Mouse (Mus musculus) neutrophil, adult 5-6 weeks (primary cell): ENCODE measurements around the gene Mettl7b. TPM values are rescaled to one million over a fixed set of nuclear protein-coding genes. Genes with fewer than 3 reads are reported as not detected.

ENCODE experiments used
- ATAC-seq: fragments of 151-379, 151-347 bp; 2 replicates; pipeline ENCODE4 v1.8.0; 2017; ENCODE audit warnings: mild to moderate bottlenecking, moderate TSS enrichment; ENCODE audit not compliant: insufficient number of reproducible peaks, poor library complexity, low FRiP score, severe bottlenecking; ENCODE audit errors: extremely low read depth
- total RNA-seq: library from RNA; stranded (forward); fragments of 200-1000 nt; gene quantifications from 2 replicates; pipeline ENCODE4 v1.2.3, GENCODE M21; 2017

Mettl7b gene
- total RNA-seq, 1 experiment from 2014 or later: not detected

DNA sequence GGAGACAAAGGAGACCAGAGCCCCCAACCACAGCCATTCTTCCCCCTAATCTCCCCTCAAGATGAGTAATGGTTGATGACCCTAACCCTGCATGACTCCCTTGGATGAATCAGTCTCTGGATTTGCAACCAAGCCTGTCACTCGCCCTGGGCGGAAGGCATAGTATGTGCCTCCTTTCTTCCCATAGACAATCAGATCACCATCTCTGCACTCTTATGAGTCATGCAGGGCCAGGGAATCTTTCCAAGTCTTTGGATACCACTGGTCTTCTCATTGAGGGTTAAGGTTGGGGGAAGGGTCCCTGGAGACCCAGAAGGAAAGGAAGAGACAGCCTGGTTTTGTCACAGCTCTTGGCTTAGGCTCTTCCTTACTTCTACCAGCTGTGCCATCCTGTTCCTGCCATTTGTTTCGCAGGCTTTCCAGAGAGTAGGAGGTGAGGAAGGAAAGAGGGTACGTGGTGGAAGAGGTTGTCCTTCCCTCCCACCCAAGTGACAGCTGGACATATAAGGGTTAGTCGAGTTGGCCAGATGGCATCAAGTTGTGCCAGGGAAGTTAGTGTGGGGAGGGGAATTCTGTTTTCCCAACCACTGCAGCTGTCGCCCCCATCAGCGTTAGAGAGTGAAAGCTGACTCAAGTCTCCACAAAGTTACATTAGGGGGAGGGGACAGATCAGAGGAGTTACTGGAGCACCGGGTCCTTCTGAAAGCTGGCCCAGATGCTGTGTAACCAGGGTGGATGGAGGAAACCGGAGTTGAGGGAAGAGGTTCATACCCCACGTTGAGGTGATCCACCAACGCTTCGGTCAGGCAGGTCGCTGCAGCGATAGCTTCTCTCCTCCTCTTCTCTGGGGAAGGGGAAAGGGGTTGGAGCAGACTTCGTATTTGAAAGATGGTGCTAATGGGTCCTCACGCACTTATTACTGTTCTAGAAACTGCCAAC lies 38.6 kb downstream of the Mettl7b start:
- no peak for ATAC-seq

DNA sequence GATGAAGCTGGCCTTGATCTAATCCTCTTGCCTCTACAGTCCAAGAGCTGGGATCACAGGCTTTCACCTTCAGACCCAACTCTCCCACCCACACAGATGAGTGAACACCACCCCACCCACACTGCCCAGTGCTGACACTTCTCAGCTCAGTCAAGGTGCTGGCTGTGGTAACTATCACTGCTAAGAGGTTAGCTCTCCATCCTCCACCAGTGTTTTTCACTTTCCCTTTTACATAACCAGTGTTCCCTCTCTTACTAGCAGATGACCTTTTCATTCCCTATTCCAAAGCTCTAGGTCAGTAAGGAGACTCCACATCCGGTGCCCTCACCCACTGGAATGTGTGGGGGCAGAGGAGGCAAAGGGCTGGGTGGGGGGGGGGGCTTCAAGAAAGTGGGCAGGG lies 39.5 kb downstream of the Mettl7b start:
- ATAC-seq: no peak

DNA sequence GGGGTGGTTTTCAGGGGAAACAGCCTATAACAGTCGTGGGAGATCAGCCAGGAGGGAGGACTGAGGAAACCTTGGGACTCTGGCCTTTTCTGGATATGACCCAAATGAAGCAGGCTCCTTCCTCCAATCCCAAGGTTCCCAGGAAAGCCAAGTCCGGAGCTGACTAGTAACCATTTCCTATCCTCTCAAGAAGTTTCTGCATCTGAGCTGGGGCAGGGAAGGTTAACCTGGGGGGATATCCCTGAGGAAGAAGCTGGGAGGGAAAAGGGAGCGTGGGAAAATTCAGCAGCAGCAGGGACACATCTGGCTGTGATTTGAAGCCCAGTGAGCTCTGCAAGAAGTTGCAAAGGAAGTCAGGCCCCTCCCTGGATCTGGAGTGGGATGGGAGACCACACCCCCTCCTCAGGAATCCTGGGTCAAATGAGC lies 40.0 kb downstream of the Mettl7b start:
- no peak for ATAC-seq

DNA sequence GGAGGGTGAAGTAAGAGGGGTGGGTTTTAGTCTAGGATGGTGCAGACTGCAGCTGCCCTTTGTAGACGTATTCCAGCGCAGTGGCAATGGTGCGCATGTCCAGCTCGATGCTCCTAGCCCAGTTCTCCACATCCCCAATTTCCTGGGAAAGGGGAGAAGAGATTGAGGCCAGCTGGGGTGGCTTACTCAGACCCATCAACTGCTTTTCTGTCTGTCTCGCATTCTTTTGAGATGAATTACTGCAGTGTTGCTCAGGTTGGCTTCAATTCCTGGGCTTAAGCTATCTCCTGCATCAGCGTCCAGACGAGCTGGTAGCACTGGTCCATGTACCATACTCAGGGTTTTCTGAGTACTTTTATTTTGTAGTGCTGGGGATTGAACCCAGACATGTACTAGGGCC lies 40.8 kb downstream of the Mettl7b start:
- ATAC-seq: no peak

DNA sequence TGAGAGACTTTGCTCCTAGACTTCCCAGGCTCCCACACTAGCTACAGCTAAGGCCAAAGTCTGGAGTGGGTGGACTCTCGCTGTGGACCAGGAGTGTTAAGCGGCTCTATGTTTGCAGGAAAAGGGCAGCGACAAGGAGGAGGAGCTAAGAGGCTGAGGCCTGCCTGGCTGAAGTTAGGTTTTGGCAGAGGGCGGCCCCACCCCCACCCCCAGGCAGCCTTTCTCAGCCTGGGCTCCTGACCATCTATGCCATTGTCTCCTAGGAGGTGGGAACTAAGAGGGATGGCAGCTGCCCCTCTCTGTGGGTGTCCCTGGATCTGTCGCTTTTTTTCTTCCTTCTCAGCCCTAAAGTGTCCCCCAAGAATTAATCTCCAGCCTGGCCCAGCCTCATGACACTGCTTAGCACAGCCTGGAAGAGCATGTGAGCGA lies 41.6 kb downstream of the Mettl7b start:
- ATAC-seq: no peak

DNA sequence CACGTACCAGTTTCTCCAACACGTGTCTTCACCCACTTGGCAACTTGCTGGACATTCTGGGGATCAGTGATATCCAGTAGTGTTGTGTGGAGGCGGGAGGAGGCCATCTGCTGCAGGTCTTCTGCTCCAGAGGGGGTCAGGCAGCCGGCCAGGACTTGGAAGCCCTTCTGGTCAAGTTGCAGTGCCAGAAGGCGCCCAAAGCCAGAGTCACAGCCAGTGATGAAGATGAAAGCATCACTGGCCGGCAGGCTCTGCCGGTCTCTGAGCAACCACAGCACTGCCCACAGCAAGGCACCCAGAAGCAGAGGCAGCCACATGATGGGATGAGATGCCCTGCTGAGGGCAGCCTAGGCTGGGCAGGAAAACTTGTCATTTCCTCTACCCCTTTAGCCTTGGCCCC lies 42.5 kb downstream of the Mettl7b start:
- no peak for ATAC-seq

DNA sequence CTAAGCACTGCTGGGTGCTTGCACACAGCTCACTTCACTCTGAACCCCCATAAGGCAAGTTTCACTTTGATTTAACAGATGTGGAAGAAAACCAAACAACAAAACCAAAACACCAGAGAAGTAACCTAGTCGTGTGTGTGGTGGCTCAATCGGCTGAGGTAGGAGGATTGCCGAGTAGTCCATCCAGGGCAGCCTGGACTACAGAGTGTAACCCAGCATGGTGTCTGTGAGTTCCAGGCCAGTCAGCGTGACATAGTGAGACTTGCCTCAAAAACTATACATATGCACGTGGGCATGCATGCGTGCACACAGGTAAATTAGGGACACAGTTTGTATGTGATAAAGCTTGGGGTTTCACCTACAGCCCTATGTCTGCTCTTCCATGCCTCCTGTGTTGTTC lies 43.4 kb downstream of the Mettl7b start:
- ATAC-seq: no peak

DNA sequence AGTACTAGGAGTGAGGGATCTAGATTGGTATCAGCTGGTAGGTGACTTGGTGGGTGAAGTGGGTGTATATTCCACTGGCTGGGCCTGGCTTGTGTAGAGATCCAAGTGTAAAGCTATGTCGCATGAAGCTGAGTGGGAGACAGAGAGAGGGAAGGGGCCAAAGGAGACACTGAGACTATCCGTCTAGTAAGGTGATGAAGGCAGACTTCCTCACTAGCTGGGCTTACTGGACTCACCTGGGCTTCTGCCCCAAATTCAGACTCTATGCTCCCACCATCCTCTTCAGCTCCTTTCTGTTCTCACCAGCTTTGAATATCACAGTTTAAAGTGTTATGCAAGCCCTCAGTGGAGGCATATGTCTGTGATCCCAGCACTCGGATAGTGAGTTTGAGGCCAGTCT lies 44.1 kb downstream of the Mettl7b start:
- ATAC-seq: no peak

DNA sequence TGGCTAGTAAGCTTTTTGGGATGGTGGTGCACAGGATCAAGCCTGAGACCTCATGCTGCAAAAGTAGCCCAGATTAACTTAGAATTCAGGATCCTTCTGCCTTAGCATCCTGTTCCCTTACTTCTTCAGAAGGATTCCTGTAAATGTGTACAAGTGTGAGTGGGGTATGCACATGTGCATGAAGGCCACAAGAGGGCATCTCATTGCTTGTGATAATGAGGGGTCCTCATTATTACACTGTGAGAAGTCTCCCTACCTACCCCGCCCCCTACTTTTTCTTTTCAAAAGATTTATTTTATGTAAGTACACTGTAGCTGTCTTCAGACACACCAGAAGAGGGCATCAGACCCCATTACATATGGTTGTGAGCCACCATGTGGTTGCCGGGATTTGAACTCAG lies 45.2 kb downstream of the Mettl7b start:
- no peak for ATAC-seq

DNA sequence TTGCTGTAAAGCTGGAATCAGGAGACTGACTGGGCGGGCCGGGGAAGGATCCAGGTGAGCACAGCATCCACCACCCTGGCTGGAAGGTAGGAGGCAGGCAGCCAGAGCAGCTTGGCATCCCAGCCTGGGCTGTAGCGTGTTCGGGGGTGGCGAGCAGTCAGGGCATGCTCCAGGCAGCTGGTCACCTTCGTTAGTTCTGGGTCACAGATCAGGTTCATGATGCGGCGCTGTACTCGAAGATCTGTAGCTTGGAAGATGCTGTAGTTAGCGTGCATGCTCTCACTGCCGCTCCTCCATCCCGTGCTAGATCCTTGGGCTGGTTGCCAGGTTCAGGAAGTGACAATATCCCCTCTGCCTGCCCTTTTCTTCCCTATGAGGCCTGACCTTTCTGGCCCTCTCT lies 47.1 kb downstream of the Mettl7b start:
- no peak for ATAC-seq

DNA sequence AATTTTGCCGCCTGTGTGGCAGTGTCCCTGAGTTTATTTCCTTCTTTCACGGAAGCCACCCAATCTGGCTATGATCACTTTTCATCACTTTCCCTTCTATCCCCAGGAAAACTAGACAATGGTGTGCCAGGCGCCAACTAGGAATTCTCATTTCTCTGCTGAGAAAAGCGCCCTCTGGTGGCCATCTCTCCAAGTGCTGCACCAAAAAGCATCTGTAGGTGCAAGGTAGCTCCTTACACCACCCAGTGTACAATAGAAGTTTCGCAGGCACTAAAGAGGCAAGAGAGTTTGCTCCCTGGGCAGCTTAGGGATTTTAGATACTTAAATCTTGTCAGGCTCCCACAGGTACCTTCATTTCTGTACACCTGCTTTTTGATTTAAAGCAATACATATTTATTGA lies 47.6 kb downstream of the Mettl7b start:
- peak; percentile 78 for ATAC-seq

DNA sequence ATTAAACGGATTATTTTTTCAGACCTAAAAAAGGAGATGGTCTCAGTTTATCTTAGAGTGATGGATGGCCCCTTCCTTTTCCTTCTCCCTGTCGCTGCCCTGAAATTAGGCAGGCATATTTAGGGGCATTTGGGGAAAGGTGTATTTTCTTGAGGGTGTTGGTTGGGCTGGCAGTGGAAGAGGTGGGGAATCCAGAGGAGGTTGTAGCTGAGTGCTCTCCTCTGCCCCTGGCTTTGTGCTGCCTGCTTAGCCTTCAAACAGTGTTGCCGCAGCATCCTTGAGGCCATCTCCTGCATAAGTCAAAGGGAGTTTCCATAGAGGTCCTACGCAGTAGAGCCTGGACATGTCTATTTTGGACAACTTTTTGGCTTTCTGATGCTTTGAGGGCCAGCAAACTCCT lies 48.0 kb downstream of the Mettl7b start:
- ATAC-seq: no peak

DNA sequence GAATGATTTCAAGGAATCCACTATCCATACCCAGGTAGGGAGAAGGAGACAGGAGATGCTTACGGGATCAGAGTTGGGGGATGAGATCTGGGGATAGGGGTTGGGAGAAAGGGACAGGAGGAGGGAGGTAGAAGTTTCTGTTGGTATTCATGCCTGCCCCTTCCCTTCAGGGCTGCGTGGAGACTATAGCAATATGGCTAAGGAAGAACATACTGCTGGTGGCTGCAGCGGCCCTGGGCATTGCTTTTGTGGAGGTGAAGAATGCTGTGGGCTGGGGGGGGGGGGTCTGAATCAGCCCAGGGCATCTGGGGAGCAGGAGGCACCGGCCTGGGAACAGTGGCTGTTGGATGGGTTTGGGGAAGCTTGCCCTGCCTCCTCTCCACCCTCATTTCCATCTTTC lies 48.5 kb downstream of the Mettl7b start:
- no peak for ATAC-seq

DNA sequence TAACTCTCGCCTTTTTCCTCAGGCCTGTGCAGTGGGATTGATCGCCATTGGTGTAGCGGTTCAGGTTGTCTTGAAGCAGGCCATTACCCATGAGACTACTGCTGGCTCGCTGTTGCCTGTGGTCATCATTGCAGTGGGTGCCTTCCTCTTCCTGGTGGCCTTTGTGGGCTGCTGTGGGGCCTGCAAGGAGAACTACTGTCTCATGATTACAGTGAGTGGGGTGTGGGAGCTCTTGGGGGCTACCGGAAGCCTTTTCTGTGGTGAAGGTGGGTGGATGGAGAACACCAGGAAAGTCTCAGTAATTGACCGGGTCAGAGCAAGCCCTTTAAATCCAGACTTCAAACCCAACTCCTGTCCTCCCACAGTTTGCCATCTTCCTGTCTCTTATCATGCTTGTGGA lies 49.4 kb downstream of the Mettl7b start:
- no peak for ATAC-seq

DNA sequence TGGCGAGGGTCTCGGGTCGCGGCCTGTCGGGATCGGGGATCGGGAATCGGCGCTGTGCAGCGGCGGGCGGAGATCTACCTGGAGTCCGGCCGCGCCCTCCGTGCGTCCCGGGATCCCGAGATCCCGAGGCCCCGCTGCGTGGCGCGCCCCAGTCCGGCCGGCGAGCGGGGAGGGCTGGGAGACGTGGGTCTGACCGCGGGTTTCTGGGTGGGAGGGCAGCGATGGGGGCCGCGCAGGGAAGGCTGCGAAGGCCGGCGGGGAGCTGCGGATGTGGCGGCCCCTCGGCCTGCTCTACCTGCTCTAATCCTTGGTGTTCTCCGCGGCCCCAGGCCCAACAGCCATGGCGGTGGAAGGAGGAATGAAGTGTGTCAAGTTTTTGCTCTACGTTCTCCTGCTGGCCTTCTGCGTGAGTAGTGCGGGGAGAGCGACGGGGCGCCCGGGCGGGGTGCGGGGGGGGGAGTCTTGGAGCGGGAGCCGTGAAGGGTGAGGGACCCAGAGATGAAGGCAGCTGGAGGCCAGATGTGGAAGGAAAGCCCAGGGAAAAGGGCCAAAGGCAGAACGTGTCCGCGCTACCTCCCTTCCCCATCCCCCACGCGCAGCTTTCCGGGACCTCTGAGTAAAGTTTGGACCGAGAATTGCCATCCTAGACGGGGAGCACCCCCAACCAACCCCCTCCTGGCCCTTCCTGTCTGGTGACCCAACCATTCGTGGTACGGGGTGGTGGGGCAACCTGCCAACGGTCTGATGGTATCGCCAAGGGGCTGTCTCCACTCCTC lies 50.5 kb downstream of the Mettl7b start:
- ATAC-seq: 0 out of 2 replicates have a peak, but pooled peaks have one; percentile 1

DNA sequence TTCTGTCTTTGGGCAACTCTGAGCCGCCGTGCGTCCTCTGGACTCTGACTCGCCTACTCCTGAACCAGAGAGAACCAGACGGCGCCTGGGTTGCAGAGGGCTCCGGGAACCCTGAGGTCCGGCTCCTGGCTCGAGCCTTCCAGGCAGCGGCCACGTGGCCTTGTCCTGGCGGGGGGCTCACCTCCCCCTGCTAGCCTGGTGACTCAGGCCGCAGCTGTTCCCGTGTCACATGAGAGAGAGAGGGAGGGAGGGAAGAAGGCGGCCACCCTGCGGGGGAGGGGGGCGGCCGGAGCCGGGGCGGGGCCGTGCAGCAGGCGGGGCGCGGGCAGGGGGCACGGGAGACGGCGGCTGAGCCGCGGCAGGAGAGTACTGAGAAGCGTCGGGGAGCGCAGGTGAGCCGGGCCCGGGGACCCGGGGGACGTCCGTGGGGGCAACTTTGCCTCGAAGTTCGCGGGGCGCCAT lies 51.2 kb downstream of the Mettl7b start:
- ATAC-seq: peak; percentile 20; the same call in 1 of the 2 replicates

DNA sequence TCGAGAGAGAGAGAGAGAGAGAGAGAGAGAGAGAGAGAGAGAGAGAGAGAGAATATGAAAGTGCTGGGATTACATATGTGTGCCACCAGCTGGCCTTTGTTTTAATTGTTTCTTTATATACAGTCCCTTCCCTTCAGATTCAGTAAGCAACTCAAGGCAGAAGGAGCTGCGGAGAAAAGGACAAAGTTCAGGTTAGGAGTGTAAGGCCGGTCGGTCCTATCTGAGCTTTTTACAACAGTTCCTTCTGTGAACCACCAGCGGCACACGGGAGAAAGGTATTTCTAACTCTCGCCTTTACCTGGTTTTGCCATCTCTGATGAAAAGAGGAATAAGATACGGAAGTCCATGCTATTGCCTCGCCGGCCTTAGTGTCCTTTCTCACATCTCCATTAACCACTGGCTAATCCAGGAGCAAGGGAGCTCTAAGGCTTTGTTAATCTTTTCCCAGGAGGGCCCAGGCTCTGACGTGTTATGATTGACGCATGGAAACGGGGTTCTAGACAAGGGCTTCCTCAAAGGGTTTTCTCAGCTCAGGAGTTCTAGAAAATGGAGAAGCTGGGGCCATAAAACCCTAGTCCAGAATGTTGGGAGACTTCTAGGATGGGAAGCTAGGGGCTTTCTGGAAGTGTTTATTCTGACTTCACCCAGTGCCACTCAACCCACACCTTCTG lies 51.9 kb downstream of the Mettl7b start:
- ATAC-seq: no peak
